Mouse (Mus musculus): ENCODE measurements around the gene Smdt1. TPM values are rescaled to one million over a fixed set of nuclear protein-coding genes. Genes with fewer than 3 reads are reported as not detected.

The Smdt1 gene
- total and polyA plus RNA-seq, 3 experiments, result 111 to 159 TPM; not detected in 1

DNA sequence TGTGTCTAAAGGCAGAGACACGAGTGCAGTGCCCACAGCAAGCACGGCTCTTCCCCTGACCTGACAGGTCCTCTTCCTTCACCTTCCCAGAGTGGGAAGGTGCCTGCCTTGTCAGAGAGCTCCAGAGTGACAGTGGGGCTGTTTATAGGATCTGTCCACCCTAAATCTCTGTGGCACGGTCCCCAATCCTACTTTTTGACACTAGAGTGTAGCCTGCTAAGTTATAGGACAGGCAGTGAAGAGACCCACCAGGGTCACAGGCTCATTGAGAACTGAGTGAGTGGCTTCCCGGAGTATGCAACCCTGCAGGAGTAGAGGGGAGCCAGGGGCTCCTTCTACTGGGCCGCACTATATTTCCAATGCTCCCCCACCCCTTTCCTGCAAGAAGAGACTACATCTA, 38.9 kb downstream of the Smdt1 start:
- H3K9ac ChIP-seq (ENCODE audit: control insufficient read depth, low read depth, low read length, poor library complexity, severe bottlenecking), result no peak overlapping the region
- no peaks in the 10 kb centered on the region for H3K4me1 ChIP-seq (ENCODE audit: control insufficient read depth in 1 of 2, insufficient read depth in 2 of 2, low read length in 2 of 2)
- H3K79me2 ChIP-seq (ENCODE audit: control insufficient read depth, insufficient read depth, low read length, poor library complexity), result no peaks in the 10 kb centered on the region
- DNase-seq (ENCODE audit: low read depth, low spot score), result no peak
- no peaks in the 10 kb centered on the region for H3K36me3 ChIP-seq (ENCODE audit: control insufficient read depth in 1 of 2, insufficient read depth in 2 of 2, low read length in 2 of 2)
- H3K4me3 ChIP-seq (ENCODE audit: control insufficient read depth in 1 of 2, insufficient read depth in 1 of 2, low read depth in 2 of 2, low read length in 2 of 2), result no peak overlapping the region
- no peaks in the 10 kb centered on the region for H3K9me3 ChIP-seq (replicated peaks; ENCODE audit: insufficient read depth, low read length)
- H3K27me3 ChIP-seq (ENCODE audit: control insufficient read depth in 1 of 2, insufficient read depth in 2 of 2, low read length in 2 of 2), result peaks cover 5 to 6% of the 10 kb centered on the region in 2 experiments
- TF ChIP-seq MYB (IDR thresholded peaks at IDR 0.05; ENCODE audit: low read depth, low read length), result no peak
- no peak overlapping the region for H3K27ac ChIP-seq (ENCODE audit: control insufficient read depth, low read depth, low read length)

DNA sequence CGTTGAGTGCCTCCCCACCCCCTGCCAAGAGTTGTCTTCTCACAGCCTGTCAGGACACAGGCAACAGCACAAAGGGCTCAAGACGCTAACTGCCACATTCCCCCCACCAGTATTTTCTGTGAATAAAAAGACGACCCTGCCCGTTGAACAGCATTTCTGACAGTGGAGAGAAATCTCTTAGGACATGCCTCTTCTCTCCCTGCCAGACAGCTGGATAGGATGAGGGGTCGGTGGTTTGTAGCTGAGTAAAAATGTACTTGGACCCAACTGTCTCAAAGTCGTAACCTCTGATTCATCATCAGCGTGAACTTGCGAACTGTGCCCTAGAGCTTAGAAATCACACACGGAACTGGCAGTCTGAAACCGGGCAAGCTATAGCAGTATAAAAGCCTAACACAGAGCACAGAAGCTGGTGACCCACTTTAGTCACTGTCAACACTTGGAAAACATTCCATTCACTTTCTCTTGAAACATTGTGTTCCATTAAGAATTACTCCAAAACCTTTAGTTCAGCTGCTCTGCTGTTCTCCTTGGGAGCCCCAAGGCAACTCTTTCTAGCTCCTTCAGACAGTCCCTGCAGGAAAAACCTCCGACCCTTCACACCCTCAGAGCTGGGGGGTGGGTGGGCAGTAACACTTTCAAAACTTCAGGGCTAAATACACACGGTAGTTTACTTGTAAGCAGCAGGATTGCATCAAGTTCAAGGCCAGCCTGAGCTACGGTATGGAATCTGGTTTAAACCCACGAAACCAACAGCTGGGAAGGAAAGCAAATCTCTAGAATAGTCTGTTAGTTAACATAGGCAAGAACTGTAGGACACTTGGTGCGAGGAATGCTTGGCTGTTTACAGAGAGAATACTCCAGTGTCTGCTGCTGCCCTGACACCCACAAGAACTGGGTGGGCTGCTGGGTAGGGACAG, 39.8 kb downstream of the Smdt1 start:
- Histone ChIP-seq H3K27me3 (ENCODE audit: control insufficient read depth in 1 of 2, insufficient read depth in 2 of 2, low read length in 2 of 2) (peaks cover 6 to 12% of the 10 kb centered on the region in 2 experiments), H3K79me2 (ENCODE audit: control insufficient read depth, insufficient read depth, low read length, poor library complexity) (no peaks in the 10 kb centered on the region), H3K36me3 (ENCODE audit: control insufficient read depth in 1 of 2, insufficient read depth in 2 of 2, low read length in 2 of 2) (no peaks in the 10 kb centered on the region), H3K9me3 (replicated peaks; ENCODE audit: insufficient read depth, low read length) (no peaks in the 10 kb centered on the region), H3K27ac (ENCODE audit: control insufficient read depth, low read depth, low read length) (no peak overlapping the region), H3K4me3 (ENCODE audit: control insufficient read depth in 1 of 2, insufficient read depth in 1 of 2, low read depth in 2 of 2, low read length in 2 of 2) (no peak overlapping the region), H3K9ac (ENCODE audit: control insufficient read depth, low read depth, low read length, poor library complexity, severe bottlenecking) (no peak overlapping the region), H3K4me1 (ENCODE audit: control insufficient read depth in 1 of 2, insufficient read depth in 2 of 2, low read length in 2 of 2) (no peaks in the 10 kb centered on the region)
- no peak for DNase-seq (ENCODE audit: low read depth, low spot score)
- TF ChIP-seq GABPA (IDR thresholded peaks at IDR 0.05; ENCODE audit: low read depth, low read length) (no peak), TCF12 (IDR thresholded peaks at IDR 0.05; ENCODE audit: low read depth, low read length) (no peak), SIN3A (IDR thresholded peaks at IDR 0.05; ENCODE audit: low read length) (no peak), POLR2AphosphoS5 (IDR thresholded peaks at IDR 0.05; ENCODE audit: borderline replicate concordance, low read depth, low read length) (no peak), USF1 (IDR thresholded peaks at IDR 0.05; ENCODE audit: low read depth, low read length) (no peak), ELF1 (IDR thresholded peaks at IDR 0.05; ENCODE audit: low read depth, low read length) (no peak), TAL1 (IDR thresholded peaks at IDR 0.05; ENCODE audit: low read length) (no peak), CHD1 (IDR thresholded peaks at IDR 0.05; ENCODE audit: low read depth, low read length) (no peak), MAZ (IDR thresholded peaks at IDR 0.05; ENCODE audit: low read depth, low read length) (no peak), TBP (IDR thresholded peaks at IDR 0.05; ENCODE audit: low read depth, low read length) (no peak), MYB (IDR thresholded peaks at IDR 0.05; ENCODE audit: low read depth, low read length) (no peak), MYC (IDR thresholded peaks at IDR 0.05; ENCODE audit: low read depth, low read length) (no peak), POLR2A (IDR thresholded peaks at IDR 0.05; ENCODE audit: control insufficient read depth in 1 of 2, insufficient read depth in 1 of 2, low read depth in 1 of 2, low read length in 2 of 2, poor library complexity in 1 of 2) (no peak), CHD2 (IDR thresholded peaks at IDR 0.05; ENCODE audit: low read length) (no peak), UBTF (IDR thresholded peaks at IDR 0.05; ENCODE audit: borderline replicate concordance, insufficient read depth, low read depth, low read length) (no peak), EP300 (IDR thresholded peaks at IDR 0.05; ENCODE audit: low read depth in 1 of 2, low read length in 2 of 2) (no peak)
